Mouse (Mus musculus): ENCODE results near the gene Dennd1b. TPM values are rescaled to one million over a fixed set of nuclear protein-coding genes. Genes with fewer than 3 reads are reported as not detected.

The Dennd1b gene
- total RNA-seq, 2 experiments from 2014 or later: 19.8 to 20.8 TPM

DNA sequence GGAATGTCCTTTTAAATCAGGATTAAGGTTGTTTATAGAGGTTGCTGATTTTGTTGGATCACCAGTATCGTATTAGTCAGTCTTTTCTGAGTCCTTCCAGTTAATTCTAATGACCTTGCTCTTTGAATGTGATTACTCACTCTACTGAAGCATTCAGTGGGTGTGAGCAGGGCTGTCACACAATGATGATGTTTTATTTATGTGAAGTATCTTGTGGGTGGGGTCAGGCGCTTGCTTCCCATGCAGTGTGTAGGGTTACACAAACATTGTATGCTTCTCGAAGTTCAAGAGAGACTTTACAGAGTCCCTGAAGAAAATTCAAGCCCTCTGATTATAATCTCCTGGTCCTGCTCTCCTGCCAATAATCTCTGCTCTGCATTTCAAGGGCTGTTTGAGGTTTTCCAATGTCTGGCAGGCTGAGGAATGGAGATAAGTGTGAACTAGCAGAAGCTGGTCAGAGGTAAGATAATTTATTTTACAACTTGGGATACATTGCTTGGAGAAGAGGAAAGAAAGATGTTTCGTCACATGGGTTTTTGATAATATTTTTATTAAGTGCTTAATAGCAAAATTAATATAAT lies 3.2 kb upstream of the Dennd1b start:
- intact Hi-C loops (cut with DNase I): loop anchor here (5.0 to 10.0 kb wide), 4 partner anchors 33 to 365 kb away; partner anchors contain the start of gene 2310009B15Rik
- DNase-seq: no peak

DNA sequence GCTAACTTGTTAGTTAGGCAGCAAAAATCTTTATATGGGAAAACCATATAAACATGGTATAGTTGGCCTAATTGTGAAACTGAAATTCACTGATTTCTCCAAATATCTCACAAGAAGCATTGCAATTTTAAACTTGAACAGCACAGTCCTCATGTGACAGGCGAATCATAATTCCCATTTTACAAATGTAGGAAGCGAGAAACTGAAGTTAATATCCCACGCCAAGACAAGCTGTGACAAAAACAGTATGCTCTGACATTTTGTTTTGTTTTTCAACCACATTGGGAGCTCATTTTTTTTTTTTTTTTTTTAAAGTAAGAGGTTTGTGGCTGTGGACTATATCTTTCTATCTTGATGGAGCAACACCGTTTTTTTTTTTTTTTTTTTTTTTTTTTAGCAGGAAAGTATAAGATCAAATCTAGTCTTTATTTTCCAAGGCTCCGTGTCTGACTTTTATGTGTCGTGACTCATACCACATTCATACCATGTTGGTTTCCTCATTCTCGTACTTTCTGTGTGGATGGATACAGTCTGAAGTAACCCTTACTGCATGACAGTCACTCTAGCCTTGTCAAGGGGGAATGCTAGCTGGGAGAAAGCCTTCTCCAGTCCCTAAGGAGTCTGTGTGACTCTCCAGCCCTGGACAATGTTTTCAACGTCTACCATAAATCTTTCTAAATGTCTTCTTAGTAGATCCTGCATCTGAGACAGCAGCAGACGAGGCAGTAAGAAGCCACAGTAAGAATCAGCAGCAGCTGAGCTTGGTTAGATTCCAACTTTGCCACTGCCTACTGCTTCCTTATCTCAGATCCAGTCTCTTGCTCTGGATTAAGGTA lies 751 bp upstream of the Dennd1b start:
- DNase-seq: no peak
- intact Hi-C loops (cut with DNase I): loop anchor here (1.0 to 10.0 kb wide), 6 partner anchors 35 to 368 kb away; partner anchors contain the start of gene 2310009B15Rik

DNA sequence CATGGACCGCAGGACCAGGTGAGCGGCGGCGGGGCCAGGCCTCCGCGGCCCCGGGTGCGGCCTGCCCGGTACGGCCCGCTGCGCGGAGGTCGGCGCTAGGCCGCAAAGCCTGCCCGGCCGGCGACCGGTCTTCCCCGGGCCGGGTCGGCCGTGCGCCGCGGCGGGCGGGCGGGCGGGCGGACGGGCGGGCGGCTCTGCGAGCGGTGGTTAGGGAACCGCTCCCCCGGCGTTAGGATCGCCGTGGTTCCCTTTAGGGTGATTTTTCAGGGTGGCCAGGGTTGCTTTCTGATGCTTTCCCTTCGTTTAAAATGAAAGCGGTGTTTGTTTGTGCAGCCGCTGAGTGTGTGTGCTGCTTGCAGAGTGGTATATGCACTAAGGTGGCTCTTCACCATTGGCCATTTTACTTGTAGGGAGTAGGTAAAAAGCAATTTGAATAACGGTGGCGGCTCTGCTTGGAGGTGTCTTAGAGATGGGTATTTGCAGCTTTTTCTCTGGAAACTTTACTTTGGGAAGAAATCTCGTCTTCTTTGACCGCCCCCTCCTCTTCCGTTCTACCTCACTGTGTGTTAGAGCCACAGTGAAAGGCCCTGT lies 728 bp downstream of the Dennd1b start:
- DNase-seq: peak; percentile 26 to 65
- intact Hi-C loops (cut with DNase I): loop anchor here (1.0 to 10.0 kb wide), 6 partner anchors 37 to 369 kb away; partner anchors contain the start of gene 2310009B15Rik

GRCm38 (mm10) chr1:138965069-138965468 lies 1.8 kb downstream of the Dennd1b start:
- intact Hi-C loops (cut with DNase I): loop anchor here (10.0 kb wide), 2 partner anchors 110 to 370 kb away; partner anchors contain the start of gene 2310009B15Rik
- DNase-seq: no peak

DNA sequence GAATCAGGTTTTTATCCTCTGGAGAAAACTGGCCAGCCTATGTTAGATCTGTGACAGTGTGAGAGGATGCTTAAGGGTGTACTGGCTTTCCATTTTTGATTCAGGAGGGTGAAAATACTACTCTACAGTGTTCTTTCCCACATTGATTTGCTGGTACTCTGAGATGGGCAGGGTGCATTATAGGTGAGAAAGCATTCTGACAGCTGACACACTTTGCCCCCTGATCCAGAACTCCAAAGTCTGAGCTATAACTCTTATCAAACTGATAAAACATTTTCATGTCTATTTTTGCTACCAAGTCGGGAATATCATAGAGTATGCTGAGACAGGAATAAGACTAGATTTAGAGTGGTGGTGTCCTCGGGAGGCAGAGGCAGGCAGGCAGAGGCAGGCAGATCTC lies 2.3 kb downstream of the Dennd1b start:
- no peak for DNase-seq
- intact Hi-C loops (cut with DNase I): loop anchor here (10.0 kb wide), 2 partner anchors 111 to 371 kb away; partner anchors contain the start of gene 2310009B15Rik

DNA sequence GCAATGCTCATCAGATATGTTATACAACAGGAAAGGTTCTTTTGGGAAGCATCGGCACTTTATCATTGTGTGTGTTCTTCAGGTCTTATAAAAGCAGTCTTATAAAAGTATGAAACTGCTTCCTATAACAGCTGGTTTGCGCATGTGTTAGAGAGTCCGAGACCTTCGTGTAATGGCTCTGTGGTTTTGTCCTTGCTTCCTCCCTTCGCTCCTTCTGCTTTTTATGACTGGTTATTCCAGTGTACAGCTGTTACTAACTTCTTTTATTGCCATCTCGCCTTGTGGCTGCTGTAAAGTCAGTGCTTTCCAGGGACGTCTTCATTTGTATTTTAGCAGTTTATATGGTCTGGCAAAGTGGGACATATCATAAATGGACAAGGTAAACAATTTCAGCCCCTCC lies 4.2 kb downstream of the Dennd1b start:
- intact Hi-C loops (cut with DNase I): loop anchor here (10.0 kb wide), 2 partner anchors 113 to 373 kb away; partner anchors contain the start of gene 2310009B15Rik
- DNase-seq: no peak

- DNase-seq: no peak
- intact Hi-C loops (cut with DNase I): no loop called here
These were observed 6.8 kb downstream of the Dennd1b start for GRCm38 (mm10) chr1:138970053-138970452.

DNA sequence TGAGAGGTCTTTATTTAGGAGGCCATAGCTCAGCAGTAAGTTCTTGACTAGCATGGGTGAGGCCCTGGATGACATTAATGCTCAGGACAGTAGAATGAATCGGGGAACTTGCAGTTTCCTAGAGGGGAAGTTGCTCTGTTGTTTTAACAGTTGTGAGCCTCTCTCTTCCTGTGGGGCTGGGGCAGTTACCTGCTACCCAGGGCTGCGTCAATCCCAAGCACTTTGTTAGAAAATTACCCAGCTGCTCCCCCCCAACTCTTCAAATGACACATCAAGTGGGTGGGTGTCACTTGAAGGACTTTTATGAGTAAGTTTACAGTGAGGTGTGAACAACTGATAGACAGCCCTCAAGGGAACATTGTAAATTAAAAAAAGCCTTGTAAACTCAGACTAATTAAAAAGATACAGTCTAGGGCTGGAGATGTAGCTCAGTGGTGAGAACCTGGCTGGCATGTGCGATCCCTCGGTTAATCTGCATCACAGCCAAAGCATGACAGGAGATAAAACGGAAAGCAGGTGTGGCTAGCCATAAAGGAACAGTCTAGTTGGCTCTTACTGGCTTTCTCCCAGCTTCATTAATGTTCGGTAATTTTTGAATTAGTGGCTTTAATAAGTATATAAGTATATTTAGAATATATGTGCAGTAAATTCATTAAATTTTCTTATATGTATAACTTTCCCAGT lies 10.4 kb downstream of the Dennd1b start:
- intact Hi-C loops (cut with DNase I): no loop called here
- DNase-seq: no peak

- intact Hi-C loops (cut with DNase I): no loop called here
- no peak for DNase-seq
These were observed 11.6 kb downstream of the Dennd1b start for GRCm38 (mm10) chr1:138974836-138975235.

GRCm38 (mm10) chr1:138975945-138976344 lies 12.7 kb downstream of the Dennd1b start:
- intact Hi-C loops (cut with DNase I): no loop called here
- DNase-seq: no peak

- peak; percentile 38 to 64 for DNase-seq
- intact Hi-C loops (cut with DNase I): no loop called here
These were observed 19.0 kb downstream of the Dennd1b start for GRCm38 (mm10) chr1:138982203-138982602.

DNA sequence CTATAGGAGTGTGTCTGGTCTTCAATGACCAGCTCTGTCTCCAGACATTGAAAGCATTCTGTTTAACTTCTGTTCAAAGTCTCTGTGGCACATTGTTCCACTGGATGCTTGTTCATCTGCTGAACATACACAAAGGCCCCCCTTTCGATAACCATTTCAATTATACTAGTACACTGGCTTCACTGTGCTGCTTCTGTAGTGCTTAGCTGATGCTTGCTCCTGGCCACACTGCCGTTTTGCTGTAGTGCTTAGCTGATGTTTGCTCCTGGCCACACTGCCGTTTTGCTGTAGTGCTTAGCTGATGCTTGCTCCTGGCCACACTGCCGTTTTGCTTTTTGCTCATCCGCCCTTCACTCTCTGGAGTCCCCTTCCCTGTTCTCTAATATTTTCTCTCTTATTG lies 19.4 kb downstream of the Dennd1b start:
- intact Hi-C loops (cut with DNase I): no loop called here
- no peak for DNase-seq

- intact Hi-C loops (cut with DNase I): no loop called here
These were observed 19.8 kb downstream of the Dennd1b start for GRCm38 (mm10) chr1:138983064-138983463.

GRCm38 (mm10) chr1:138983465-138983864 lies 20.2 kb downstream of the Dennd1b start:
- intact Hi-C loops (cut with DNase I): no loop called here
- peak; percentile 31 to 35 for DNase-seq

More at GRCm38 (mm10) chr1:138983064-138983463, 19.8 kb downstream of the Dennd1b start:
- no peak for DNase-seq

DNA sequence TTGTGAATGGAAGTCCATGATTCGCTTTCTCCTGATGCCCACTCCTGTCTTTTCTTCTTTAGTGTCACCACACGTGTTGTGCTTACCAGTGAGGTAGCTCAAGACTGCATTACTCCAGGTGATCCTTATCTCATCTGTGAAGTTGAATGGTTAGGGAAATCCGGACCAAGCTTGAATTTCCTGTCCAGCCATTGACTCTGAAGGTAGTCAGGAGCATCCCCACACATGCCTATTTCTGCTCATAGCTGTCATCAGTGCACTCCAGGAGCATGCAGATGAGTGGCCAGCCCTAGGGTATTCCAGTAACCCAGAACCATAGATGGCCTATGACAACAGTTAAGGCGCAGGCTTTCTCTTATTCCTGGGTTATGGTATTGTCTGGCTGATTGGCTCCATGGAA lies 20.9 kb downstream of the Dennd1b start:
- peak in 1 of 2 experiments; percentile 22 for DNase-seq
- intact Hi-C loops (cut with DNase I): no loop called here

DNA sequence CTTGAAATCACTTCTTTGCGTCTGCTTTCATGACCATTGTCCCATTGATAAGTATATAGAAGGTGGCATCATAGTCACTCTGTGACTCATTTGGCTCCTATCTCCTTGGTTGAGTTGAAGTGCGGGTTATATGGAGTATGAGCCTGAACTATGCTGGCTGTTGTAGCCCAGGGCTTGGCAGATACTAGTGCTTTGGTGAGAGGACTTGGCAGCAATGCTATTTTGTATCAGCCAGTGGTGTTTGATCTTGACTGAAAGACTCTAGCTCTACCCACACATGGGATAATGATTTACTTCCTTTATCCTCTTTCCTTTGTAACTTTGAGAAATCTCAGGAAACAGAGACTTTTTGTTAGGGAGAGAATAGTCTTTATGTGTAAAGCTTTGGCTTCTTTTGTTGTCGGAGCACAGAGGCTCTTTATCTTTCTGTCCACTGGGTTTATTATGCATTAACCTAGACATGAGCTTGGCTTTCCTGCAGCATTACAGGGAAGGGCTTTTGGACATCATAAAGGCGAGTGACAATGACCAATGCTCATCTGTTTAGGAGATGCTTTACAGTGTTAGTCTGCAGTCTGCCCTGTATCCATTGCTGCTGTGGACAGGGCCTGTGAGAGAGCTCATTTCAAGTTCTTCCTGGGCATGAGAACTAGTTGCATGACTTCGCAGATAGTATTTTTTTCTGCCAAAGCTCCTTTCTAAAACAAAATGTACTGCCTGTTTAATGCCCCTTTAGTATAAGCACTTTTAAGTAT lies 29.3 kb downstream of the Dennd1b start:
- no peak for DNase-seq

DNA sequence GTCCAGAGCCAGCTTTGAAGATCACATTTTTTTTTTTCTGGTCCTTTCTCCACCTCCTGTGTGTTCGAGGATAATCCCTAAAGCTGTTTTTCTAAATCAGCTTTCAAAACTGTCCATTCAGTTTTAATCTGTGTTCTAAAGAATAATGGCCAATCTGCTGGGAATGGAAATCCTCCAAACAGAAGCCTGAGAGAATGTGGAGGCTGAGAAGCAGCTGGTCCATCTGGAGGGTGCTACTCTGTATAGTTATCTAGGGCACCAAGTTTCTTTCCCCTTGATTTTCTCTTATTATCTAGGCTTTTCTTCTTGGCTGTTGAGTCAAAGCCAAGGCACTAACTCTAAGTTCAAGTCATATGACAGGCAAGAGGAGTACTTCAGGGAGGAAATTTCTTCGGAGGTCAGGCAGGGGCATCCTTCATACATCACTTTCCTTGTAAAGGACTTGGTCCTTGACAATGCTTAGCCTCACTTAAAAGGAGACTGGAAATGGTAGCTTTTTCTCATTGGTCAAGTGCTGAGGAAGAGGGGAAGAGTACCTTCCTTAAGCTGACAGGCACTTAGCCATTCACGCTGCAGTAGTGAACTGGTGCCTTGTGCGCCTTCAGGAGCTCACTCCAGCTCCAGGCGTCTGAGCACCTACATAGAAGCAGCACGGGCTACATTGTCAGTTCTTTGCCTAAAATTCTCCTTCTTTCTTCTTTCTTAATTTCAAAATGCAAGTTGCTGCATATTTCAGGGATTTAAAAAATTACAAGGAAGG lies 32.6 kb downstream of the Dennd1b start:
- intact Hi-C loops (cut with DNase I): no loop called here
- no peak for DNase-seq

More for the DNA sequence above, 29.3 kb downstream of the Dennd1b start:
- intact Hi-C loops (cut with DNase I): no loop called here

DNA sequence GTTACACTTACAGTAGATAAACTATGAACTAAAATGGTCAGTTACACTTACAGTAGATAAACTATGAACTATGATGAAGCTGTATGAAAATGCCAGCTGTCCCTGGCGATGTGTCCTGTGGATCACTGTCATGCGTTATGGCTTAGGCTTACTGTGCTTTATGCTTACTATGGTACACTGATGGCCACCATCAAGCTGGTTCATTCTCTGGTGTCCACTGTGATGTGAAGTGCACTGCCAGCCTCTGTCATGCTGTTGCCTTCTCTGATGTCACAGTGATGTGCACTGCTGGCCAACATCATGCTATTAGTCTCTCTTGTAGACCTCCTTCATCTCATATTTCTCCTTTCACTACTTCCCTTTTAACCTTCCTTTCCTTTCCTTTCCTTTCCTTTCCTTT lies 33.4 kb downstream of the Dennd1b start:
- DNase-seq: no peak

More for the DNA sequence above, 33.4 kb downstream of the Dennd1b start:
- intact Hi-C loops (cut with DNase I): no loop called here

Data from heart, postnatal 36 days (tissue).